Comparison of ENCODE assay signal across 8 mouse cellular contexts in genomic region chr1:189012846-189013586, GRCm38 (mm10). TPM values are rescaled to one million over a fixed set of nuclear protein-coding genes. Genes with fewer than 3 reads are reported as not detected.
DNase-seq lines count a peak whose midpoint lies in the region; ATAC-seq and TF ChIP-seq lines count a peak whose summit lies in the region.

No protein-coding gene starts in this region.

- H3K9ac ChIP-seq in heart, embryonic 15.5 days: no peak overlapping the region
- H3K9ac ChIP-seq in embryonic facial prominence, embryonic 11.5 days (replicated peaks; ENCODE audit: low read length): 0 out of 2 replicates have a peak overlapping the region, but pooled peaks have one; percentile 2
- 0 out of 2 replicates have a peak overlapping the region, but pooled peaks have one; percentile 23 for H3K9ac ChIP-seq in kidney, postnatal 0 days (ENCODE audit: low read depth, low read length)

- no peak overlapping the region for H3K27ac ChIP-seq in heart, embryonic 15.5 days
- no peak overlapping the region for H3K27ac ChIP-seq in embryonic facial prominence, embryonic 11.5 days (replicated peaks; ENCODE audit: low read depth, low read length)
- no peak overlapping the region for H3K27ac ChIP-seq in kidney, postnatal 0 days

- WGBS in heart, embryonic 15.5 days: 4% methylated on average over 16 of the region's 16 CpGs
- WGBS in embryonic facial prominence, embryonic 11.5 days: 4% methylated on average over 16 of the region's 16 CpGs
- WGBS in kidney, postnatal 0 days: 4% methylated on average over 16 of the region's 16 CpGs

- H3K4me3 ChIP-seq in heart, embryonic 15.5 days: peak overlapping the region; percentile 20
- no peak overlapping the region for H3K4me3 ChIP-seq in embryonic facial prominence, embryonic 11.5 days (ENCODE audit: low read depth, low read length)
- H3K4me3 ChIP-seq in kidney, postnatal 0 days (replicated peaks; ENCODE audit: low read depth, low read length): 0 out of 2 replicates have a peak overlapping the region, but pooled peaks have one; percentile 5

- H3K36me3 ChIP-seq in heart, embryonic 15.5 days: no peaks in the 10 kb centered on the region
- H3K36me3 ChIP-seq in embryonic facial prominence, embryonic 11.5 days (replicated peaks; ENCODE audit: control insufficient read depth, insufficient read depth, low read depth, low read length): no peaks in the 10 kb centered on the region
- H3K36me3 ChIP-seq in kidney, postnatal 0 days (ENCODE audit: insufficient read depth, low read length): no peaks in the 10 kb centered on the region

- H3K4me2 ChIP-seq in heart, embryonic 15.5 days: peak overlapping the region; percentile 56
- H3K4me2 ChIP-seq in embryonic facial prominence, embryonic 11.5 days (ENCODE audit: low read depth, low read length): peak overlapping the region; percentile 29; the same call in 1 of the 2 replicates
- H3K4me2 ChIP-seq in kidney, postnatal 0 days (ENCODE audit: low read length): peak overlapping the region; percentile 43

- DNase-seq in heart, postnatal 4 days: no peak
- peak; percentile 33 for DNase-seq in embryonic facial prominence, embryonic 11.5 days (ENCODE audit: low spot score)
- peak; percentile 38 for DNase-seq in kidney, postnatal 0 days (ENCODE audit: low spot score)
- peak; percentile 19 to 37 for DNase-seq in lung, postnatal 4 days
- no peak for DNase-seq in left cerebral cortex, postnatal 4 days
- no peak for DNase-seq in cerebellum, adult 9-10 months
- DNase-seq in retina, embryonic 14.5 days (ENCODE audit: low spot score): no peak

- TF ChIP-seq CTCF in kidney, postnatal 0 days (IDR thresholded peaks at IDR 0.05; ENCODE audit: low read depth): no peak

- ATAC-seq in heart, embryonic 15.5 days (replicated peaks; ENCODE audit: insufficient number of reproducible peaks, insufficient read depth, low FRiP score, low read depth): 0 out of 2 replicates have a peak, but pooled peaks have one; percentile 31
- no peak for ATAC-seq in embryonic facial prominence, embryonic 11.5 days (replicated peaks; ENCODE audit: insufficient number of reproducible peaks, low FRiP score, low TSS enrichment, low read depth)
- peak; percentile 50; the same call in 1 of the 2 replicates for ATAC-seq in kidney, postnatal 0 days (replicated peaks; ENCODE audit: low FRiP score, low read depth)

- H3K4me1 ChIP-seq in heart, embryonic 15.5 days (replicated peaks): peaks cover 14% of the 10 kb centered on the region
- H3K4me1 ChIP-seq in embryonic facial prominence, embryonic 11.5 days (ENCODE audit: control insufficient read depth, insufficient read depth, low read length): no peaks in the 10 kb centered on the region
- peaks cover 6% of the 10 kb centered on the region; the same call in 1 of the 2 replicates for H3K4me1 ChIP-seq in kidney, postnatal 0 days (replicated peaks; ENCODE audit: insufficient read depth, low read length)

- intact Hi-C loops in left cerebral cortex, postnatal 4 days (cut with DNase I): no loop called here

- H3K9me3 ChIP-seq in heart, embryonic 15.5 days (replicated peaks): no peaks in the 10 kb centered on the region
- no peaks in the 10 kb centered on the region for H3K9me3 ChIP-seq in embryonic facial prominence, embryonic 11.5 days (replicated peaks; ENCODE audit: control insufficient read depth, low read length)
- H3K9me3 ChIP-seq in kidney, postnatal 0 days (replicated peaks; ENCODE audit: low read length): no peaks in the 10 kb centered on the region

- H3K27me3 ChIP-seq in heart, embryonic 15.5 days: peaks cover 6% of the 10 kb centered on the region
- no peaks in the 10 kb centered on the region for H3K27me3 ChIP-seq in embryonic facial prominence, embryonic 11.5 days (ENCODE audit: control insufficient read depth, insufficient read depth, low read length)
- no peaks in the 10 kb centered on the region for H3K27me3 ChIP-seq in kidney, postnatal 0 days (ENCODE audit: insufficient read depth, low read length)

RNA-seq across cellular contexts. Expression of gene Kctd3, which starts 5.4 kb away (rescaled TPM):
- 20.6 and 23.8 TPM in 2 replicates for polyA plus RNA-seq in heart, embryonic 15.5 days (2015; fragmentation: Nextera tagmentation; extraction: Ambion mirVana)
- total RNA-seq in heart, postnatal 4 days (2021): 10 to 100 TPM; 34.9 to 41.4 TPM
- 35.5 and 36.9 TPM in 2 replicates for polyA plus RNA-seq in embryonic facial prominence, embryonic 11.5 days (2014; fragmentation: Nextera tagmentation; extraction: Ambion mirVana)
- polyA plus RNA-seq in kidney, postnatal 0 days (2015; fragmentation: Nextera tagmentation; extraction: Ambion mirVana): 21.0 and 22.2 TPM in 2 replicates
- 100 to 1,000 TPM; 105 to 116 TPM for total RNA-seq in left cerebral cortex, postnatal 4 days (2021)

Comparison
In these comparisons a context has a peak if more than half of its experiments do, and no peak if none do; other contexts are left out.
1. DNase-seq: peak in embryonic facial prominence, embryonic 11.5 days (single experiment), kidney, postnatal 0 days (single experiment) and lung, postnatal 4 days (2 of 2); none in heart, postnatal 4 days (single experiment), left cerebral cortex, postnatal 4 days (single experiment), cerebellum, adult 9-10 months (single experiment) and retina, embryonic 14.5 days (single experiment).
2. Peak in every context shown above with its lines, with median percentiles within 50 percentile points of each other: H3K4me2 ChIP-seq.